Mouse (Mus musculus) R1 (cell line): Measurements from ENCODE around the gene Cotl1.
"Not testable (repeated sequence)": the region's sequence is repeated elsewhere in the genome, so short reads cannot be mapped to it uniquely, and the experiment has no call there.

Experiments used
- DNase-seq: peaks from one replicate; pipeline ENCODE4 v3.0.0-alpha.2; 2018; ENCODE audit warnings: low read depth, low spot score

The Cotl1 gene

GRCm38 (mm10) chr8:119840275-119840808, at the start of gene Cotl1:
Gene Cotl1, minus strand, starts transcription at chr8:119840544.
- DNase-seq, result peak; percentile 90

- DNase-seq, result no peak
Observed at GRCm38 (mm10) chr8:119888012-119888411, 47.7 kb upstream of the Cotl1 start.

- DNase-seq, result peak; percentile 63
Observed at GRCm38 (mm10) chr8:119887130-119887529, 46.8 kb upstream of the Cotl1 start.

GRCm38 (mm10) chr8:119885612-119886011, 45.3 kb upstream of the Cotl1 start:
- DNase-seq, result no peak

- DNase-seq, result no peak
Observed at GRCm38 (mm10) chr8:119883281-119883680, 42.9 kb upstream of the Cotl1 start.

- DNase-seq, result no peak
Observed at GRCm38 (mm10) chr8:119881917-119882316, 41.6 kb upstream of the Cotl1 start.

- no peak for DNase-seq
Observed at GRCm38 (mm10) chr8:119881301-119881700, 41.0 kb upstream of the Cotl1 start.

- no peak for DNase-seq
Observed at GRCm38 (mm10) chr8:119873181-119873580, 32.8 kb upstream of the Cotl1 start.

GRCm38 (mm10) chr8:119869616-119870015, 29.3 kb upstream of the Cotl1 start:
- DNase-seq, result peak; percentile 90

GRCm38 (mm10) chr8:119862749-119863148, 22.4 kb upstream of the Cotl1 start:
- no peak for DNase-seq

- no peak for DNase-seq
Observed at GRCm38 (mm10) chr8:119862390-119862734, 22.0 kb upstream of the Cotl1 start.

GRCm38 (mm10) chr8:119861706-119862389, 21.5 kb upstream of the Cotl1 start, which contains the start of gene Klhl36:
Gene Klhl36, plus strand, starts transcription at chr8:119862266.
- peak; percentile 93 for DNase-seq

- DNase-seq, result no peak
Observed at GRCm38 (mm10) chr8:119857767-119858166, 17.4 kb upstream of the Cotl1 start.

- DNase-seq, result no peak
Observed at GRCm38 (mm10) chr8:119855656-119856055, 15.3 kb upstream of the Cotl1 start.

GRCm38 (mm10) chr8:119854035-119854434, 13.7 kb upstream of the Cotl1 start:
- DNase-seq, result no peak

GRCm38 (mm10) chr8:119853521-119853920, 13.2 kb upstream of the Cotl1 start:
- DNase-seq, result peak; percentile 69

- peak; percentile 27 for DNase-seq
Observed at GRCm38 (mm10) chr8:119847232-119847922, 7.0 kb upstream of the Cotl1 start.

GRCm38 (mm10) chr8:119845741-119846140, 5.4 kb upstream of the Cotl1 start:
- DNase-seq, result not testable (repeated sequence)

GRCm38 (mm10) chr8:119844577-119844976, 4.2 kb upstream of the Cotl1 start:
- peak; percentile 41 for DNase-seq

GRCm38 (mm10) chr8:119843444-119843843, 3.1 kb upstream of the Cotl1 start:
- peak; percentile 77 for DNase-seq

- no peak for DNase-seq
Observed at GRCm38 (mm10) chr8:119840905-119841411, 614 bp upstream of the Cotl1 start.

GRCm38 (mm10) chr8:119839419-119840021, 824 bp downstream of the Cotl1 start:
- no peak for DNase-seq
